Mouse (Mus musculus) B cell, adult 2 months (primary cell): ENCODE results near the gene Tor4a.

ENCODE experiments used
- DNase-seq, 2 experiments: peaks; one replicate each; pipeline ENCODE4 v3.0.0; 2022

The Tor4a gene

GRCm38 (mm10) chr2:25196172-25196954 is at the start of gene Tor4a:
Gene Tor4a (minus strand): TSS chr2:25196886.
- peak; percentile 90 to 92 for DNase-seq

GRCm38 (mm10) chr2:25244144-25244543 is 47.5 kb upstream of the Tor4a start:
- no peak for DNase-seq

GRCm38 (mm10) chr2:25243342-25243741 is 46.7 kb upstream of the Tor4a start:
- DNase-seq = no peak

- peak; percentile 28 to 34 for DNase-seq
Measured at GRCm38 (mm10) chr2:25242101-25242506, 45.4 kb upstream of the Tor4a start, which contains the start of the genes Rnf208 and Cysrt1. Gene Rnf208 (plus strand): TSS chr2:25242255. Gene Cysrt1 (minus strand): TSS chr2:25242452.

- DNase-seq = no peak
Measured at GRCm38 (mm10) chr2:25241438-25241775, 44.7 kb upstream of the Tor4a start.

- DNase-seq = peak; percentile 55 to 61
Measured at GRCm38 (mm10) chr2:25240723-25241437, 44.2 kb upstream of the Tor4a start.

GRCm38 (mm10) chr2:25240310-25240709 is 43.6 kb upstream of the Tor4a start:
- no peak for DNase-seq

- no peak for DNase-seq
Measured at GRCm38 (mm10) chr2:25239766-25240165, 43.1 kb upstream of the Tor4a start.

GRCm38 (mm10) chr2:25238106-25238505 is 41.4 kb upstream of the Tor4a start:
- DNase-seq = no peak

GRCm38 (mm10) chr2:25237522-25237921 is 40.8 kb upstream of the Tor4a start:
- no peak for DNase-seq

GRCm38 (mm10) chr2:25236614-25237013 is 39.9 kb upstream of the Tor4a start, which contains the start of gene Rnf224:
Gene Rnf224 (minus strand): TSS chr2:25236787.
- DNase-seq = no peak

GRCm38 (mm10) chr2:25234551-25235220 is 38.0 kb upstream of the Tor4a start:
- no peak for DNase-seq

GRCm38 (mm10) chr2:25234050-25234449 is 37.4 kb upstream of the Tor4a start, which contains the start of gene Slc34a3:
Gene Slc34a3 (minus strand): TSS chr2:25234364.
- no peak for DNase-seq

GRCm38 (mm10) chr2:25233421-25233820 is 36.7 kb upstream of the Tor4a start:
- DNase-seq = peak; percentile 20 to 22

GRCm38 (mm10) chr2:25231038-25231437 is 34.4 kb upstream of the Tor4a start:
- no peak for DNase-seq

- DNase-seq = no peak
Measured at GRCm38 (mm10) chr2:25230581-25230980, 33.9 kb upstream of the Tor4a start.

GRCm38 (mm10) chr2:25229582-25229981 is 32.9 kb upstream of the Tor4a start:
- no peak for DNase-seq

GRCm38 (mm10) chr2:25228995-25229530 is 32.4 kb upstream of the Tor4a start:
- no peak for DNase-seq

- peak; percentile 91 for DNase-seq
Measured at GRCm38 (mm10) chr2:25228431-25228889, 31.8 kb upstream of the Tor4a start.

- DNase-seq = no peak
Measured at GRCm38 (mm10) chr2:25227406-25227805, 30.7 kb upstream of the Tor4a start.

- DNase-seq = no peak
Measured at GRCm38 (mm10) chr2:25226864-25227263, 30.2 kb upstream of the Tor4a start.

- no peak for DNase-seq
Measured at GRCm38 (mm10) chr2:25225811-25226379, 29.2 kb upstream of the Tor4a start.
